Mouse (Mus musculus): ENCODE data around the gene 2310034G01Rik. TPM values are rescaled to one million over a fixed set of nuclear protein-coding genes. Genes with fewer than 3 reads are reported as not detected.
A peak's percentile ranks its signal among the peaks of the same experiment; 100 is the strongest.

Gene 2310034G01Rik
- polyA plus RNA-seq, 2 experiments = 0.17 to 0.74 TPM

DNA sequence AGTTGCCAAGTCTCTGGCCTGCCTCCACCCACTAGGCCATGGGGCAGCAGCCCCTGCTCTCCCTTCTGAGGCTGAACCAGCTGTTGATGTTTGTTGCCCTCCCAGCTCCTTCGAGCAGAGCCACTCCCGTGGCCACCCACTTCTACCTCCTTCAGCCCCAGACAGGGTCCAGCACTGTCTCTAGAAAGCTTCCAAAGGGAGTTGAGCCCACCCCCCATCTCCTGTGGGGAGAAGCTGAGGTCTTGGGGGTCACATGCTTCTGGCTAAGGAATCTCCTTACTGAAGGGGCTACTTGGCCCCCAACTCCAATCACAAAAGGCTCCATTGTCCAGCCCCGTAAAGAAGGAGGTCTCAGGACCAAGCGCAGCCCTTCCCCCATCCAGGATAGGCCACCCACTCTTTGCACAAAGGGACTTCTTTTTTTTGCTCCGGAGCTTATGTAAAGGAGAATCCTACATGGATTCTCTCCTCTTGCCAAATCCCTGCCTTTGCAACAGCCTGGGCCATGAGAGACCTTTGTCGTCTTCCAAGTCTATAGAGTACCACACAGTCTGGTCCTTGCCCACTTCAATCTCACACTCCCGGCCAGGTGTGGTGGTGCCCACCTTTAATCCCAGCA is 17.3 kb downstream of the 2310034G01Rik start:
- TF ChIP-seq CTCF (IDR thresholded peaks at IDR 0.05; ENCODE audit: low read depth) = no peak
- no peak for TF ChIP-seq EP300 (IDR thresholded peaks at IDR 0.05; ENCODE audit: low read depth)
- H3K27ac ChIP-seq = no peak overlapping the region

DNA sequence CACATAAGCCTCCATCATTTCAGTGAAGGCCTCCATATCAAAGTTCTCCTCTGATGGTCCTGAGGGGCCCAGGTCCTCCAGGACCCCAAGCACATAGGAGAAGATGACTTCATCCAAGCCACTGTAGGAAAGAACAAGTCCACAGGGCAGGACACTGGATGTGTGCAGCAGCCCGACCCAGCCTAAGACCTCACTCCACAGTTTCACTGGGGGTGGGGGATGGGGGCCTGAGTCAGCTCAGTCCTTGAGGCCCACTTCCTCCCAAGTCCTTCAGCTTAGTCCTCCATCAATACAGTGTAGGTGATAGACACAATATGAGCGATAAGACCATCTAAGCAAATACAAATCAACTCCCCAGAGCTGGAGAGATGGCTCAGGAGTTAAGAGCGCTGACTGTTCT is 18.2 kb downstream of the 2310034G01Rik start:
- Histone ChIP-seq H3K9me3 (ENCODE audit: control insufficient read depth, low read length) (no peaks in the 10 kb centered on the region), H3K36me3 (replicated peaks; ENCODE audit: control insufficient read depth, insufficient read depth, low read depth) (peaks cover 5% of the 10 kb centered on the region; the same call in 1 of the 2 replicates), H3K27ac (no peak overlapping the region), H3K4me1 (replicated peaks; ENCODE audit: control insufficient read depth in 2 of 2, insufficient read depth in 2 of 2, low read length in 1 of 2) (peaks cover 13 to 20% of the 10 kb centered on the region in 2 experiments), H3K4me2 (ENCODE audit: low read depth) (no peak overlapping the region), H3K9ac (replicated peaks) (no peak overlapping the region), H3K4me3 (ENCODE audit: insufficient read depth in 1 of 2, low read depth in 2 of 2, low read length in 2 of 2) (no peak overlapping the region), H3K27me3 (ENCODE audit: control insufficient read depth, insufficient read depth, low read length) (peaks cover 7% of the 10 kb centered on the region)
- ATAC-seq (ENCODE audit: insufficient read depth) = no peak
- WGBS (ENCODE audit: insufficient replicate concordance) = 72% methylated on average over 3 of the region's 3 CpGs
- TF ChIP-seq CTCF (IDR thresholded peaks at IDR 0.05; ENCODE audit: low read depth) = no peak
- no peak for TF ChIP-seq EP300 (IDR thresholded peaks at IDR 0.05; ENCODE audit: low read depth)
- DNase-seq (ENCODE audit: low read depth in 3 of 3, low spot score in 3 of 3) = no peak

More for the DNA sequence above, 17.3 kb downstream of the 2310034G01Rik start:
- no peak overlapping the region for H3K9ac ChIP-seq (replicated peaks)
- no peaks in the 10 kb centered on the region for H3K9me3 ChIP-seq (ENCODE audit: control insufficient read depth, low read length)
- DNase-seq (ENCODE audit: low read depth in 3 of 3, low spot score in 3 of 3) (no peak), ATAC-seq (ENCODE audit: insufficient read depth) (no peak)
- H3K4me1 ChIP-seq (replicated peaks; ENCODE audit: control insufficient read depth in 2 of 2, insufficient read depth in 2 of 2, low read length in 1 of 2) = peaks cover 9 to 16% of the 10 kb centered on the region in 2 experiments
- WGBS (ENCODE audit: insufficient replicate concordance) = 67% methylated on average over 7 of the region's 7 CpGs
- H3K4me3 ChIP-seq (ENCODE audit: insufficient read depth in 1 of 2, low read depth in 2 of 2, low read length in 2 of 2) = no peak overlapping the region
- H3K27me3 ChIP-seq (ENCODE audit: control insufficient read depth, insufficient read depth, low read length) = no peaks in the 10 kb centered on the region
- H3K36me3 ChIP-seq (replicated peaks; ENCODE audit: control insufficient read depth, insufficient read depth, low read depth) = peaks cover 5% of the 10 kb centered on the region; the same call in 1 of the 2 replicates
- no peak overlapping the region for H3K4me2 ChIP-seq (ENCODE audit: low read depth)

DNA sequence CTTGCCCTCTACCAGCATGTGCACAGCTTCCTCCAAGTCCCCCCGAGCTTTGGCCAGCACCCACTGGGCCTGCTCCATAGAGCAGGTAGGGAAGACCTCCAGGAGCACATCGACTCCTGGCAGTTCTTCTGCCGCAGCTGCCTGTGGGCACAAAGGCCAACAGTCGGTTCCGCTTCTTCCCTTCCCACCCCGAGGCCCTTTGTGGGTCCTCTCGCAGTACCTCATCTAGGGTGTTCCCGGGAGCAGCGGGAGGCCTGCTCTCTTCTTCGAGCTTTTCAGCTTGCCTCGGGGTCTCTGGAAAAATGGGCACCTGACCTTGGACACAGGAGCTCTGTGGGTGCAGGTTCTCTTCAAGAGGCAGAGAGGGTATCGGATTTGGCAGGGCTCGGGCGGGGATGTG is 18.8 kb downstream of the 2310034G01Rik start:
- no peak overlapping the region for H3K4me3 ChIP-seq (ENCODE audit: insufficient read depth in 1 of 2, low read depth in 2 of 2, low read length in 2 of 2)
- no peak overlapping the region for H3K4me2 ChIP-seq (ENCODE audit: low read depth)
- no peak overlapping the region for H3K27ac ChIP-seq
- H3K4me1 ChIP-seq (replicated peaks; ENCODE audit: control insufficient read depth in 2 of 2, insufficient read depth in 2 of 2, low read length in 1 of 2) = peaks cover 13 to 21% of the 10 kb centered on the region in 2 experiments
- H3K9me3 ChIP-seq (ENCODE audit: control insufficient read depth, low read length) = no peaks in the 10 kb centered on the region
- H3K9ac ChIP-seq (replicated peaks) = no peak overlapping the region
- ATAC-seq (ENCODE audit: insufficient read depth) (no peak), DNase-seq (ENCODE audit: low read depth in 3 of 3, low spot score in 3 of 3) (no peak)
- TF ChIP-seq CTCF (IDR thresholded peaks at IDR 0.05; ENCODE audit: low read depth) (no peak), EP300 (IDR thresholded peaks at IDR 0.05; ENCODE audit: low read depth) (no peak)
- peaks cover 5% of the 10 kb centered on the region; the same call in 1 of the 2 replicates for H3K36me3 ChIP-seq (replicated peaks; ENCODE audit: control insufficient read depth, insufficient read depth, low read depth)
- peaks cover 13% of the 10 kb centered on the region for H3K27me3 ChIP-seq (ENCODE audit: control insufficient read depth, insufficient read depth, low read length)
- WGBS (ENCODE audit: insufficient replicate concordance) = 87% methylated on average over 14 of the region's 14 CpGs

DNA sequence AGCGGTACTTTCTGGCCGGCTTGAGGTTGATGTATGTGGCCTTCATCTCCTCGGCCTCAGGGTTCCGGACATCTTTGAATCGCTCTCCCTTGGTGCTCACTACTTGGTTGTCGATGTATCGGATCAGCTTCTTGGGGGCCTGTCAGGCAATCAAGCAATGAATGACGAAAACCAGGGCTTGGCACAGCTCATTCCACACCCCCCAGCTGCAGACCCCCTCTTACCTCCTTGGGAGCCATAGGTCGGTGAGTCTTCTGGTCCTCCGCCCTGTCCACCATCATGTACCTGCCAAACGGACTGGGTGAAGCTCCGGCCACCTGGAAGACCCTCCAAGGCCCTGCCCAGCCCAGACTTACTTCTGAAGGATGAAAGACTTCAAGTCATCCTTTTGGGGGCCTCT is 19.4 kb downstream of the 2310034G01Rik start:
- DNase-seq (ENCODE audit: low read depth in 3 of 3, low spot score in 3 of 3) = no peak
- H3K4me3 ChIP-seq (ENCODE audit: insufficient read depth in 1 of 2, low read depth in 2 of 2, low read length in 2 of 2) = no peak overlapping the region
- H3K4me1 ChIP-seq (replicated peaks; ENCODE audit: control insufficient read depth in 2 of 2, insufficient read depth in 2 of 2, low read length in 1 of 2) = peaks cover 13 to 21% of the 10 kb centered on the region in 2 experiments
- H3K9ac ChIP-seq (replicated peaks) = no peak overlapping the region
- no peak overlapping the region for H3K4me2 ChIP-seq (ENCODE audit: low read depth)
- WGBS (ENCODE audit: insufficient replicate concordance) = 84% methylated on average over 12 of the region's 12 CpGs
- peaks cover 5% of the 10 kb centered on the region; the same call in 1 of the 2 replicates for H3K36me3 ChIP-seq (replicated peaks; ENCODE audit: control insufficient read depth, insufficient read depth, low read depth)
- no peak for ATAC-seq (ENCODE audit: insufficient read depth)
- no peaks in the 10 kb centered on the region for H3K9me3 ChIP-seq (ENCODE audit: control insufficient read depth, low read length)
- no peak overlapping the region for H3K27ac ChIP-seq
- TF ChIP-seq EP300 (IDR thresholded peaks at IDR 0.05; ENCODE audit: low read depth) (no peak), CTCF (IDR thresholded peaks at IDR 0.05; ENCODE audit: low read depth) (no peak)
- peaks cover 20% of the 10 kb centered on the region for H3K27me3 ChIP-seq (ENCODE audit: control insufficient read depth, insufficient read depth, low read length)

DNA sequence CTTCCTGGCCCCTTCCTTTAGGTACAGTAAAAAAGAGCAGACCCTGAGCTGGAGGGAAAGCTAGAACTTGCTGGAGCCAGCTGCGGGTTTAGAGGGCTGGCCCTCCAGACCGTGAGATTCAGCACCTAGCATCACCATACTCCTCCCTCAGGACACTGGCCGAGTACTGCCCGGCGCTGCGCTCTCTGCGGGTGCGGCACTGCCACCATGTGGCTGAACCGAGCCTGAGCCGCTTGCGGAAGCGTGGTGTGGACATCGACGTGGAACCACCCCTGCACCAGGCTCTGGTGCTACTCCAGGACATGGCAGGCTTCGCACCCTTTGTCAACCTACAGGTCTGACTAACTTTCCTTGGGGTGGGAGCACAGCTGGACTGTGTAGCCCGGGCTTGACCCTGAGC is 20.2 kb downstream of the 2310034G01Rik start:
- DNase-seq (ENCODE audit: low read depth in 3 of 3, low spot score in 3 of 3) (peak in 2 of 3 experiments; percentile 61), ATAC-seq (ENCODE audit: insufficient read depth) (peak; percentile 21; the same call in 1 of the 2 replicates)
- Histone ChIP-seq H3K4me2 (ENCODE audit: low read depth) (peak overlapping the region; percentile 98), H3K27ac (no peak overlapping the region), H3K4me1 (replicated peaks; ENCODE audit: control insufficient read depth in 2 of 2, insufficient read depth in 2 of 2, low read length in 1 of 2) (peaks cover 13 to 21% of the 10 kb centered on the region in 2 experiments), H3K36me3 (replicated peaks; ENCODE audit: control insufficient read depth, insufficient read depth, low read depth) (peaks cover 5% of the 10 kb centered on the region; the same call in 1 of the 2 replicates), H3K27me3 (ENCODE audit: control insufficient read depth, insufficient read depth, low read length) (peaks cover 27% of the 10 kb centered on the region), H3K9ac (replicated peaks) (no peak overlapping the region), H3K9me3 (ENCODE audit: control insufficient read depth, low read length) (no peaks in the 10 kb centered on the region), H3K4me3 (ENCODE audit: insufficient read depth in 1 of 2, low read depth in 2 of 2, low read length in 2 of 2) (peak overlapping the region in 1 of 2 experiments; percentile 90; a peak in 2 of 4 replicates)
- 7% methylated on average over 16 of the region's 16 CpGs for WGBS (ENCODE audit: insufficient replicate concordance)
- TF ChIP-seq EP300 (IDR thresholded peaks at IDR 0.05; ENCODE audit: low read depth) (no peak), CTCF (IDR thresholded peaks at IDR 0.05; ENCODE audit: low read depth) (peak; percentile 99)
